Mouse (Mus musculus): Measurements from ENCODE around the gene Med29. TPM values are rescaled to one million over a fixed set of nuclear protein-coding genes. Genes with fewer than 3 reads are reported as not detected.
A peak's percentile ranks its signal among the peaks of the same experiment; 100 is the strongest.

The Med29 gene
- polyA plus RNA-seq, 1 experiment from 2014 or later: 48.3 TPM

GRCm38 (mm10) chr7:28372251-28373108 lies 20.0 kb downstream of the Med29 start, which contains the start of gene Plekhg2:
Plekhg2 (minus strand) TSS chr7:28372599.
- under 1% methylated on average over 63 of the region's 66 CpGs for WGBS
- H3K27me3 ChIP-seq (replicated peaks): no peaks in the 10 kb centered on the region
- H3K9ac ChIP-seq: peak within 1 kb of the TSS; percentile 90
- H3K27ac ChIP-seq: peak within 1 kb of the TSS; percentile 94
- H3K4me1 ChIP-seq (replicated peaks): peaks cover 47% of the 10 kb centered on the region
- H3K36me3 ChIP-seq: peaks cover 16% of the 10 kb centered on the region
- peak within 1 kb of the TSS; percentile 77 for H3K4me3 ChIP-seq (replicated peaks)
- H3K4me2 ChIP-seq (replicated peaks): peak within 1 kb of the TSS; percentile 81
- ATAC-seq: peak; percentile 86
- no peaks in the 10 kb centered on the region for H3K9me3 ChIP-seq

- Histone ChIP-seq H3K36me3 (peaks cover 21% of the 10 kb centered on the region), H3K9me3 (no peaks in the 10 kb centered on the region), H3K4me1 (replicated peaks) (peaks cover 40% of the 10 kb centered on the region), H3K27ac (peak overlapping the region; percentile 94), H3K4me2 (replicated peaks) (peak overlapping the region; percentile 81), H3K4me3 (replicated peaks) (peak overlapping the region; percentile 77), H3K27me3 (replicated peaks) (no peaks in the 10 kb centered on the region), H3K9ac (peak overlapping the region; percentile 90)
- WGBS: under 1% methylated on average over 43 of the region's 43 CpGs
- ATAC-seq: no peak
Measured at GRCm38 (mm10) chr7:28371514-28371989, 21.0 kb downstream of the Med29 start.

DNA sequence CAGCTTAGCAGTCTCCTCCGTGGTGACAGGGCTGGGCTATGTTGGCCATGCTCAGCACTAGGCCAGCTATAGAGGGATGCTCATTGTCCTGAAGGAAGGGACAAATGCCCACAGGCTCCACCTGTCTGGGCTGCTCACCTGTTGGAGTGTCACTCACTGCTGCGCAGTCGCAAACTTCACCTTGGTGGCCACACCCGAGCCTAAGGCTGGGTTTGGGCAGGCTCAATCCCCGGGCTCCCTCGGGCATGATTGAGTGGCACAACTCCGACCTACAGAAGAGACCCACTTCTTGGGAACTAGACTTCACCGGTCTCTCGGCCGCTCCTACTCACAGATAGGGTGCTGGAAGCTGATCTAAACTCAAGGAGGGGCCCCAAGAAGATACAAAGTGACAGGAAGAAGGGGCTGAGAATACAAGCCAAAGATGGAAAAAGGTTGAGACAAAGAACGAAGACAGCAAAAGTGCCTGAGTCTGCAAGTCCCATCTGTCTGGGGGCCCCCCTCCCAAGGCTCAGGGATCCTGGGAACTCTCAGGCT lies 21.5 kb downstream of the Med29 start:
- H3K4me1 ChIP-seq (replicated peaks): peaks cover 35% of the 10 kb centered on the region

GRCm38 (mm10) chr7:28370051-28370450 lies 22.5 kb downstream of the Med29 start:
- peak overlapping the region; percentile 81 for H3K4me2 ChIP-seq (replicated peaks)
- H3K36me3 ChIP-seq: peaks cover 28% of the 10 kb centered on the region
- WGBS: 92% methylated on average over 14 of the region's 14 CpGs
- H3K4me3 ChIP-seq (replicated peaks): peak overlapping the region; percentile 77
- peak overlapping the region; percentile 90 for H3K9ac ChIP-seq
- H3K27me3 ChIP-seq (replicated peaks): no peaks in the 10 kb centered on the region
- no peak overlapping the region for H3K27ac ChIP-seq
- peaks cover 32% of the 10 kb centered on the region for H3K4me1 ChIP-seq (replicated peaks)
- no peaks in the 10 kb centered on the region for H3K9me3 ChIP-seq
- no peak for ATAC-seq

More for the DNA sequence above, 21.5 kb downstream of the Med29 start:
- Histone ChIP-seq H3K36me3 (peaks cover 25% of the 10 kb centered on the region), H3K9me3 (no peaks in the 10 kb centered on the region), H3K4me2 (replicated peaks) (peak overlapping the region; percentile 81), H3K4me3 (replicated peaks) (peak overlapping the region; percentile 77), H3K27ac (peak overlapping the region; percentile 94), H3K9ac (peak overlapping the region; percentile 90), H3K27me3 (replicated peaks) (no peaks in the 10 kb centered on the region)
- no peak for ATAC-seq
- WGBS: 4% methylated on average over 11 of the region's 11 CpGs

DNA sequence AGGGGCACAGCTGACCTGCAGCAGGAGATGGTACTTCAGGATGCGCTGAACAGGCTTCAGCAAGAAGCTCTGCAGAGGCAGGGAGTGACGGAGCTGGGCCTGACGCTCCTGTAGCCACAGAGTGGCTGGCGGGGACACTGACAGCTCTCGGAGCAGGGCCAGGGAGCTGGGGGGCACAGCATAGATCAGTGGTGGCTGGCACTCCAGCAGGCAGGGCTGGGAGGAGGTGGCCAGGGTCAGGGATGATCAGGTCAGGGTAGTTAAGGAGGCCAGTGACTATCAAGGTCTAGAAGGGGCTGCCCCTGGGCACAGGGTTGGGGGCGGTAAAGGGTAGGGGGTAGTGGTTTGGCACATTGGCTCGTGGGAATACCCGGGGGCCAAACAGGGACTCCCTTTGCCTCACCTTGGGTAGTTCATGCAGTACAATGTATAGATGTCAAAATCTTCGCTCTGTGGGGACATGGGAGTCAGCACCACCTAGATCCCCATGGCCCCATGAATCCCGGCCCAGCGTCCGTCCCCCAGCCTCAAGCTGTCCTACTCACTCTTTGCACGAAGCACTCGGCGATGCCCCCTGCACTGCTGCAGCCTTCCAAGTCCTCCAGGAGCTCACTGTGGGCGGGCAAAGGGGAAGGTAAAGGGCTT lies 24.1 kb downstream of the Med29 start:
- H3K36me3 ChIP-seq: peaks cover 40% of the 10 kb centered on the region

GRCm38 (mm10) chr7:28367663-28368275 lies 24.7 kb downstream of the Med29 start:
- Histone ChIP-seq H3K4me3 (replicated peaks) (no peak overlapping the region), H3K27ac (no peak overlapping the region), H3K4me1 (replicated peaks) (peaks cover 26% of the 10 kb centered on the region), H3K36me3 (peaks cover 42% of the 10 kb centered on the region), H3K9me3 (no peaks in the 10 kb centered on the region), H3K9ac (no peak overlapping the region), H3K27me3 (replicated peaks) (no peaks in the 10 kb centered on the region), H3K4me2 (replicated peaks) (no peak overlapping the region)
- WGBS: 93% methylated on average over 16 of the region's 16 CpGs
- ATAC-seq: no peak

More for the DNA sequence above, 24.1 kb downstream of the Med29 start:
- no peak overlapping the region for H3K9ac ChIP-seq
- no peaks in the 10 kb centered on the region for H3K9me3 ChIP-seq
- no peak overlapping the region for H3K4me2 ChIP-seq (replicated peaks)
- H3K27ac ChIP-seq: no peak overlapping the region
- H3K4me3 ChIP-seq (replicated peaks): no peak overlapping the region
- no peak for ATAC-seq
- H3K4me1 ChIP-seq (replicated peaks): peaks cover 26% of the 10 kb centered on the region
- no peaks in the 10 kb centered on the region for H3K27me3 ChIP-seq (replicated peaks)
- 92% methylated on average over 16 of the region's 16 CpGs for WGBS

DNA sequence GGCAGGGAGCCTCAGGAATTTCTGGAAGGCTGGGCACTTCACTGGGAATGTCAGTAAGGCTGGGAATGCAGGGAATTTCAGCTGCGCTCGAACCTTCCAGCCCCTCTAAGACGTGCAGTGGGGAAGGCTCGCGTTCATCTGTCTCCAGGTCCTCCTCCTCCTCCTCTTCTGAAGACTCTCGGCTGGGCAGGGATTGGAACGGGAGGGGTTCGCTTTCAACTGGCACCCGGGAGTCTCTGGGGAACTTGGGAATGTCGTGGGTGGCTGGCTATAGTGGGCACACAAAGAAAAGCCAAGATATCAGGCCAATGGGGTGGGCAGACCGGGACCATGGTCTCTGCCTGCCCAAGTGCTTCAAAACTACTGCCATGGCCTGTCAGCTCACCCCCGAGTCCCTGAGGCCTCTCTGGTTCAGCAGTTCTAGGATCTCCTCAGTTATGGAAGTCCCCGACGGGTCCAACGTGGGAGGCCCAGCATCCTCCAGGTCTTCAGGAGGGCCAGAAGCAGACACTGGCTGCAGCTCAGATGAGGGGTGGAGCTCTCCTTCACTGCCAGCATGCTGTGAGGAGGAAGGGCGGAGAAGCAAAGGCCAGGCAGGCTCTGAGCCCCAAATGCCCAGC lies 30.0 kb downstream of the Med29 start:
- Histone ChIP-seq H3K4me3 (replicated peaks) (no peak overlapping the region), H3K4me2 (replicated peaks) (no peak overlapping the region), H3K36me3 (peaks cover 52% of the 10 kb centered on the region), H3K4me1 (replicated peaks) (peaks cover 17% of the 10 kb centered on the region), H3K9ac (no peak overlapping the region; the same call in 1 of the 2 replicates), H3K27ac (no peak overlapping the region), H3K27me3 (replicated peaks) (no peaks in the 10 kb centered on the region), H3K9me3 (no peaks in the 10 kb centered on the region)
- WGBS: 83% methylated on average over 16 of the region's 16 CpGs
- no peak for ATAC-seq

GRCm38 (mm10) chr7:28361647-28362341 lies 30.7 kb downstream of the Med29 start:
- H3K27ac ChIP-seq: no peak overlapping the region
- no peak overlapping the region for H3K4me3 ChIP-seq (replicated peaks)
- peaks cover 24% of the 10 kb centered on the region for H3K4me1 ChIP-seq (replicated peaks)
- 95% methylated on average over 20 of the region's 20 CpGs for WGBS
- peaks cover 49% of the 10 kb centered on the region for H3K36me3 ChIP-seq
- no peaks in the 10 kb centered on the region for H3K9me3 ChIP-seq
- no peak overlapping the region for H3K4me2 ChIP-seq (replicated peaks)
- ATAC-seq: no peak
- no peaks in the 10 kb centered on the region for H3K27me3 ChIP-seq (replicated peaks)
- no peak overlapping the region for H3K9ac ChIP-seq

- no peak overlapping the region for H3K9ac ChIP-seq
- no peak for ATAC-seq
- H3K4me1 ChIP-seq (replicated peaks): peaks cover 27% of the 10 kb centered on the region
- H3K27ac ChIP-seq: no peak overlapping the region
- no peak overlapping the region for H3K4me3 ChIP-seq (replicated peaks)
- WGBS: 90% methylated on average over 6 of the region's 6 CpGs
- H3K4me2 ChIP-seq (replicated peaks): no peak overlapping the region
- peaks cover 42% of the 10 kb centered on the region for H3K36me3 ChIP-seq
- no peaks in the 10 kb centered on the region for H3K9me3 ChIP-seq
- H3K27me3 ChIP-seq (replicated peaks): no peaks in the 10 kb centered on the region
Measured at GRCm38 (mm10) chr7:28360291-28360690, 32.2 kb downstream of the Med29 start.

- H3K4me1 ChIP-seq (replicated peaks): peaks cover 27% of the 10 kb centered on the region
- WGBS: 87% methylated on average over 10 of the region's 10 CpGs
- H3K4me3 ChIP-seq (replicated peaks): no peak overlapping the region
- no peak overlapping the region for H3K27ac ChIP-seq
- H3K27me3 ChIP-seq (replicated peaks): no peaks in the 10 kb centered on the region
- H3K9ac ChIP-seq: no peak overlapping the region
- no peak for ATAC-seq
- no peaks in the 10 kb centered on the region for H3K9me3 ChIP-seq
- peaks cover 37% of the 10 kb centered on the region for H3K36me3 ChIP-seq
- H3K4me2 ChIP-seq (replicated peaks): no peak overlapping the region
Measured at GRCm38 (mm10) chr7:28359854-28360253, 32.7 kb downstream of the Med29 start.

DNA sequence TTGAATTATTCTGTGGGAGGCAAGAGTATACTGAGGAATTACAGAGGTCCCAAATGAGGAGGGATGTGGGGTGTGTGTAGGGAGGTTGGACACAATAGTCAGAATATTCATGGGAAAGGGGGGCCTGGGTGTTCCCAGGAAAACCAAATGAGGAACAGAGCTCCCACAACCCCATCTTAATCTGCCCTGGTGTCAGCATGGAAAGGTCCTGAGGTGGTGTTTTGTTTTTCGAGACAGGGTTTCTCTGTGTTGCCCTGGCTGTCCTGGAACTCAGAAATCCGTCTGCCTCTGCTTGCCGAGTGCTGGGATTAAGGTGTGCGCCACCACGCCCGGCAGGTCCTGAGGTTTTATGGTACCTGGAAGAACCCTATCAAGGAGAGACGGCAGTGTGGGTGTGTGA lies 34.1 kb downstream of the Med29 start:
- 44% methylated on average over 7 of the region's 7 CpGs for WGBS

More for the DNA sequence above, 34.1 kb downstream of the Med29 start:
- Histone ChIP-seq H3K27ac (peak overlapping the region; percentile 74; the same call in 1 of the 2 replicates), H3K9ac (no peak overlapping the region; the same call in 1 of the 2 replicates), H3K9me3 (no peaks in the 10 kb centered on the region), H3K36me3 (peaks cover 35% of the 10 kb centered on the region), H3K27me3 (replicated peaks) (no peaks in the 10 kb centered on the region), H3K4me3 (replicated peaks) (no peak overlapping the region), H3K4me1 (replicated peaks) (peaks cover 27% of the 10 kb centered on the region), H3K4me2 (replicated peaks) (no peak overlapping the region)
- ATAC-seq: no peak

All from intestine, embryonic 15.5 days (tissue).